Mouse (Mus musculus): ENCODE measurements at regions not wholly inside any gene's neighbourhood (a gene's known extent, or its start where the extent isn't known, plus 50 kb on each side); places are given as distances from the start of the nearest gene placed in this dataset.
A peak's percentile ranks its signal among the peaks of the same experiment; 100 is the strongest.

GRCm38 (mm10) chr2:178711587-178712080 lies 281.3 kb downstream of the Cdh26 start:
- DNase-seq (ENCODE audit: low read depth), result no peak

- DNase-seq (ENCODE audit: low read depth), result no peak
Observed at GRCm38 (mm10) chr2:178712391-178712892, 282.1 kb downstream of the Cdh26 start.

- no peak for DNase-seq (ENCODE audit: low read depth)
Observed at GRCm38 (mm10) chr2:178715500-178716245, 285.3 kb downstream of the Cdh26 start.

- no peak for DNase-seq (ENCODE audit: low read depth)
Observed at GRCm38 (mm10) chr2:178718048-178718447, 287.7 kb downstream of the Cdh26 start.

- no peak for DNase-seq (ENCODE audit: low read depth)
Observed at GRCm38 (mm10) chr2:178723455-178723854, 293.1 kb downstream of the Cdh26 start.

GRCm38 (mm10) chr2:178724228-178724627 lies 293.9 kb downstream of the Cdh26 start:
- no peak for DNase-seq (ENCODE audit: low read depth)

- DNase-seq (ENCODE audit: low read depth), result no peak
Observed at GRCm38 (mm10) chr2:178727930-178728793, 297.8 kb downstream of the Cdh26 start.

GRCm38 (mm10) chr2:178728794-178729120 lies 298.4 kb downstream of the Cdh26 start:
- no peak for DNase-seq (ENCODE audit: low read depth)

- DNase-seq (ENCODE audit: low read depth), result peak; percentile 6
Observed at GRCm38 (mm10) chr2:178735099-178735498, 304.8 kb downstream of the Cdh26 start.

- no peak for DNase-seq (ENCODE audit: low read depth)
Observed at GRCm38 (mm10) chr2:178744617-178745016, 314.3 kb downstream of the Cdh26 start.

GRCm38 (mm10) chr2:178745296-178746015 lies 315.1 kb downstream of the Cdh26 start:
- no peak for DNase-seq (ENCODE audit: low read depth)

GRCm38 (mm10) chr2:178751247-178751646 lies 320.9 kb downstream of the Cdh26 start:
- no peak for DNase-seq (ENCODE audit: low read depth)

- DNase-seq (ENCODE audit: low read depth), result peak; percentile 29
Observed at GRCm38 (mm10) chr2:178758366-178758765, 328.0 kb downstream of the Cdh26 start.

GRCm38 (mm10) chr2:178768526-178768925 lies 338.2 kb downstream of the Cdh26 start:
- DNase-seq (ENCODE audit: low read depth), result no peak

- no peak for DNase-seq (ENCODE audit: low read depth)
Observed at GRCm38 (mm10) chr2:178769001-178769400, 338.7 kb downstream of the Cdh26 start.

GRCm38 (mm10) chr2:178771435-178771834 lies 341.1 kb downstream of the Cdh26 start:
- DNase-seq (ENCODE audit: low read depth), result no peak

GRCm38 (mm10) chr2:178771881-178772280 lies 341.6 kb downstream of the Cdh26 start:
- DNase-seq (ENCODE audit: low read depth), result no peak

- DNase-seq (ENCODE audit: low read depth), result no peak
Observed at GRCm38 (mm10) chr2:178784822-178785589, 354.7 kb downstream of the Cdh26 start.

GRCm38 (mm10) chr2:178785843-178786242 lies 355.5 kb downstream of the Cdh26 start:
- no peak for DNase-seq (ENCODE audit: low read depth)

- DNase-seq (ENCODE audit: low read depth), result no peak
Observed at GRCm38 (mm10) chr2:178795841-178796240, 365.5 kb downstream of the Cdh26 start.

- DNase-seq (ENCODE audit: low read depth), result no peak
Observed at GRCm38 (mm10) chr2:178801464-178801863, 371.1 kb downstream of the Cdh26 start.

All from c-Kit-positive CD71-negative TER-119-negative erythroid progenitor cells, embryonic 14.5 days (primary cell).